Mouse (Mus musculus): ENCODE data around the gene Cym. TPM values are rescaled to one million over a fixed set of nuclear protein-coding genes. Genes with fewer than 3 reads are reported as not detected.

Cym gene
- total RNA-seq (2017) = not detected in 2 replicates

- ATAC-seq (replicated peaks in 1 of 2; ENCODE audit: insufficient read depth in 1 of 2, low FRiP score in 2 of 2, low TSS enrichment in 1 of 2, low read depth in 1 of 2, poor library complexity in 2 of 2, severe bottlenecking in 2 of 2) = no peak
Observed at GRCm38 (mm10) chr3:107221608-107222007, at the start of gene Cym. Gene Cym, minus strand, starts transcription at chr3:107221732.

GRCm38 (mm10) chr3:107266814-107267345 is 45.3 kb upstream of the Cym start:
- no peak for ATAC-seq (replicated peaks in 1 of 2; ENCODE audit: insufficient read depth in 1 of 2, low FRiP score in 2 of 2, low TSS enrichment in 1 of 2, low read depth in 1 of 2, poor library complexity in 2 of 2, severe bottlenecking in 2 of 2)

- ATAC-seq (replicated peaks in 1 of 2; ENCODE audit: insufficient read depth in 1 of 2, low FRiP score in 2 of 2, low TSS enrichment in 1 of 2, low read depth in 1 of 2, poor library complexity in 2 of 2, severe bottlenecking in 2 of 2) = no peak
Observed at GRCm38 (mm10) chr3:107261851-107262165, 40.3 kb upstream of the Cym start.

GRCm38 (mm10) chr3:107260956-107261850 is 39.7 kb upstream of the Cym start:
- ATAC-seq (replicated peaks in 1 of 2; ENCODE audit: insufficient read depth in 1 of 2, low FRiP score in 2 of 2, low TSS enrichment in 1 of 2, low read depth in 1 of 2, poor library complexity in 2 of 2, severe bottlenecking in 2 of 2) = no peak

- no peak for ATAC-seq (replicated peaks in 1 of 2; ENCODE audit: insufficient read depth in 1 of 2, low FRiP score in 2 of 2, low TSS enrichment in 1 of 2, low read depth in 1 of 2, poor library complexity in 2 of 2, severe bottlenecking in 2 of 2)
Observed at GRCm38 (mm10) chr3:107257924-107258323, 36.4 kb upstream of the Cym start.

GRCm38 (mm10) chr3:107256724-107257123 is 35.2 kb upstream of the Cym start:
- ATAC-seq (replicated peaks in 1 of 2; ENCODE audit: insufficient read depth in 1 of 2, low FRiP score in 2 of 2, low TSS enrichment in 1 of 2, low read depth in 1 of 2, poor library complexity in 2 of 2, severe bottlenecking in 2 of 2) = no peak

- ATAC-seq (replicated peaks in 1 of 2; ENCODE audit: insufficient read depth in 1 of 2, low FRiP score in 2 of 2, low TSS enrichment in 1 of 2, low read depth in 1 of 2, poor library complexity in 2 of 2, severe bottlenecking in 2 of 2) = no peak
Observed at GRCm38 (mm10) chr3:107255992-107256391, 34.5 kb upstream of the Cym start.

GRCm38 (mm10) chr3:107253925-107254324 is 32.4 kb upstream of the Cym start:
- no peak for ATAC-seq (replicated peaks in 1 of 2; ENCODE audit: insufficient read depth in 1 of 2, low FRiP score in 2 of 2, low TSS enrichment in 1 of 2, low read depth in 1 of 2, poor library complexity in 2 of 2, severe bottlenecking in 2 of 2)

GRCm38 (mm10) chr3:107252035-107252434 is 30.5 kb upstream of the Cym start:
- ATAC-seq (replicated peaks in 1 of 2; ENCODE audit: insufficient read depth in 1 of 2, low FRiP score in 2 of 2, low TSS enrichment in 1 of 2, low read depth in 1 of 2, poor library complexity in 2 of 2, severe bottlenecking in 2 of 2) = peak; percentile 68 to 71

GRCm38 (mm10) chr3:107250320-107250719 is 28.8 kb upstream of the Cym start:
- no peak for ATAC-seq (replicated peaks in 1 of 2; ENCODE audit: insufficient read depth in 1 of 2, low FRiP score in 2 of 2, low TSS enrichment in 1 of 2, low read depth in 1 of 2, poor library complexity in 2 of 2, severe bottlenecking in 2 of 2)

- no peak for ATAC-seq (replicated peaks in 1 of 2; ENCODE audit: insufficient read depth in 1 of 2, low FRiP score in 2 of 2, low TSS enrichment in 1 of 2, low read depth in 1 of 2, poor library complexity in 2 of 2, severe bottlenecking in 2 of 2)
Observed at GRCm38 (mm10) chr3:107249042-107249441, 27.5 kb upstream of the Cym start.

- ATAC-seq (replicated peaks in 1 of 2; ENCODE audit: insufficient read depth in 1 of 2, low FRiP score in 2 of 2, low TSS enrichment in 1 of 2, low read depth in 1 of 2, poor library complexity in 2 of 2, severe bottlenecking in 2 of 2) = no peak
Observed at GRCm38 (mm10) chr3:107246876-107247275, 25.3 kb upstream of the Cym start.

- ATAC-seq (replicated peaks in 1 of 2; ENCODE audit: insufficient read depth in 1 of 2, low FRiP score in 2 of 2, low TSS enrichment in 1 of 2, low read depth in 1 of 2, poor library complexity in 2 of 2, severe bottlenecking in 2 of 2) = peak; percentile 57 to 68; a peak in 3 of 4 replicates
Observed at GRCm38 (mm10) chr3:107241389-107242094, 20.0 kb upstream of the Cym start.

GRCm38 (mm10) chr3:107239607-107240006 is 18.1 kb upstream of the Cym start, which contains the start of gene Prok1:
Gene Prok1, minus strand, starts transcription at chr3:107239707.
- ATAC-seq (replicated peaks in 1 of 2; ENCODE audit: insufficient read depth in 1 of 2, low FRiP score in 2 of 2, low TSS enrichment in 1 of 2, low read depth in 1 of 2, poor library complexity in 2 of 2, severe bottlenecking in 2 of 2) = no peak

GRCm38 (mm10) chr3:107238471-107238980 is 17.0 kb upstream of the Cym start:
- ATAC-seq (replicated peaks in 1 of 2; ENCODE audit: insufficient read depth in 1 of 2, low FRiP score in 2 of 2, low TSS enrichment in 1 of 2, low read depth in 1 of 2, poor library complexity in 2 of 2, severe bottlenecking in 2 of 2) = no peak

GRCm38 (mm10) chr3:107238051-107238450 is 16.5 kb upstream of the Cym start:
- ATAC-seq (replicated peaks in 1 of 2; ENCODE audit: insufficient read depth in 1 of 2, low FRiP score in 2 of 2, low TSS enrichment in 1 of 2, low read depth in 1 of 2, poor library complexity in 2 of 2, severe bottlenecking in 2 of 2) = no peak

GRCm38 (mm10) chr3:107233945-107234344 is 12.4 kb upstream of the Cym start:
- no peak for ATAC-seq (replicated peaks in 1 of 2; ENCODE audit: insufficient read depth in 1 of 2, low FRiP score in 2 of 2, low TSS enrichment in 1 of 2, low read depth in 1 of 2, poor library complexity in 2 of 2, severe bottlenecking in 2 of 2)

GRCm38 (mm10) chr3:107233351-107233813 is 11.8 kb upstream of the Cym start:
- peak; percentile 85 to 90 for ATAC-seq (replicated peaks in 1 of 2; ENCODE audit: insufficient read depth in 1 of 2, low FRiP score in 2 of 2, low TSS enrichment in 1 of 2, low read depth in 1 of 2, poor library complexity in 2 of 2, severe bottlenecking in 2 of 2)

Data from hematopoietic stem cell, adult 5-6 weeks (primary cell).